Mouse (Mus musculus): ENCODE results near the gene Gm47189.
"Not testable (repeated sequence)": the region's sequence is repeated elsewhere in the genome, so short reads cannot be mapped to it uniquely, and the experiment has no call there.

DNA sequence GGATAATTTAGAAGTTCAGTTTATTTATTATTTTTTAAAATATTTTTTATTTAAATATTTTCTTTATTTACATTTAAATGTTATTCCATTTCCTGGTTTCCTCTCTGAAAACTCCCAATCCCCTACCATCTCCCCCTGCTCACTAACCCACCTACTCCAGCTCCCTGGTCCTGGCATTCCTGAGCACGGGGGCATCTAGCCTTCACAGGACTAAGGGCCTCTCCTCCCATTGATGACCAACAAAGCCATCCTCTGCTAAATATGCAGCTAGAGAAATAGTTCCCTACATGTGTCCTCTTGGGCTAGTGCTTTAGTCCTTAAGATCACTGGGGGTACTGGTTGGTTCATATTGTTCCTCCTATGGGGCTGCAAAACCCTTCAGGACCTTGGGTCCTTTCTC is 55.1 kb downstream of the Gm47189 start:
- not testable (repeated sequence) for TF ChIP-seq CTCF (IDR thresholded peaks at IDR 0.05; ENCODE audit: control insufficient read depth, insufficient read depth, insufficient read length); CEBPB (IDR thresholded peaks at IDR 0.05; ENCODE audit: low read depth); MYOD1 (IDR thresholded peaks at IDR 0.05; ENCODE audit: control insufficient read depth, insufficient read length, low read depth); USF1 (IDR thresholded peaks at IDR 0.05; ENCODE audit: low read depth)

Data from C2C12 (cell line).